Mouse (Mus musculus) spleen, adult 2 months (tissue): ENCODE data around the gene BC051019.

Experiments used
- CTCF ChIP-seq: fragments of 200-500 bp; IDR thresholded peaks from 2 replicates; pipeline ENCODE4 v1.5.1; 2011; ENCODE audit warnings: mild to moderate bottlenecking, inconsistent platforms; ENCODE audit not compliant: insufficient read depth, insufficient read length, insufficient replicate concordance; ENCODE audit errors: extremely low read depth
- POLR2A ChIP-seq: fragments of 200-500 bp; IDR thresholded peaks from 2 replicates; pipeline ENCODE4 v1.6.1; 2011; ENCODE audit warnings: low read depth, low read length, inconsistent platforms

GRCm38 (mm10) chr7:109751427-109752007, 27.9 kb upstream of the BC051019 start:
- no peak for TF ChIP-seq POLR2A
- no peak for TF ChIP-seq CTCF
